Mouse (Mus musculus) thymus, postnatal 4 days (tissue): Measurements from ENCODE around the gene Bloc1s1.

ENCODE experiments used
- DNase-seq: peaks from one replicate; pipeline ENCODE4 v3.0.0; 2021

Bloc1s1 gene

GRCm38 (mm10) chr10:128931441-128931840 is 7.6 kb upstream of the Bloc1s1 start:
- peak; percentile 4 for DNase-seq

DNA sequence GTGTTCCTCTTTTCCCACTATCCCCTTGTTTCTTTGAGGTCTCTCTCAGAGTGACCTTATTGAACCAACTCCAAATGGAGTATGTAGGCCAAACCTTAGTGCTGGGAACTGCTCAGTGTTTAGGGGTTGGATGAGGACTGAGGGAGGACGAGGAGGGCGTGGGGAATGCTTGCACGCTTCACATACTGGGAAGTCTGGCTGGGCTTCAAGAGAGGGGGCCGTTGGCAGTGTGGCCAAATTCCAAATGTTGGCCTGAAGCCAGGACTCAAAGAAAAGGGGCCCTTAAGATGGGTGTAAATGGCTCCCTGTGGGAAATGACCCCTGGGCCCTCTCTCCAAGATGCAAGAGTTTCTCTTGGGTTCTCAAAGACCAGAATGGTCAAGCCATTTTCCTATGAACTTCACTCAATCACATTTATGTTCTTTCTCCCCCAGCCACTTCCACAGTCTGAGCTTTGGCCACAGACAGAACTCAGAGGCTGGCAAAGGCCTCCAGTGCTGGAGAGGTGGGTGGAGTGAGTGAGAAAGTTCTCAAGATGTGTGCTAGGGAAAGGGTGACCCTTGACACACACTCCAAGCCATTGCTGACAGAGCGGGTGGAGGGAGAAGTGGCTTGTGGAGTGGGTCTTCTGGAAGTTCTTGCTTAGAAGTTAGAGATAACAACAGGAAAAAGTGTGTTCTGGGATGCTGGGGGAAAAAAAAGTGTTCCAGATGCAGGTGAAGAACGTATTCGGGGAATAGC is 6.0 kb upstream of the Bloc1s1 start:
- peak; percentile 5 for DNase-seq

- DNase-seq = no peak
These were observed 4.5 kb upstream of the Bloc1s1 start for GRCm38 (mm10) chr10:128928356-128928755.

DNA sequence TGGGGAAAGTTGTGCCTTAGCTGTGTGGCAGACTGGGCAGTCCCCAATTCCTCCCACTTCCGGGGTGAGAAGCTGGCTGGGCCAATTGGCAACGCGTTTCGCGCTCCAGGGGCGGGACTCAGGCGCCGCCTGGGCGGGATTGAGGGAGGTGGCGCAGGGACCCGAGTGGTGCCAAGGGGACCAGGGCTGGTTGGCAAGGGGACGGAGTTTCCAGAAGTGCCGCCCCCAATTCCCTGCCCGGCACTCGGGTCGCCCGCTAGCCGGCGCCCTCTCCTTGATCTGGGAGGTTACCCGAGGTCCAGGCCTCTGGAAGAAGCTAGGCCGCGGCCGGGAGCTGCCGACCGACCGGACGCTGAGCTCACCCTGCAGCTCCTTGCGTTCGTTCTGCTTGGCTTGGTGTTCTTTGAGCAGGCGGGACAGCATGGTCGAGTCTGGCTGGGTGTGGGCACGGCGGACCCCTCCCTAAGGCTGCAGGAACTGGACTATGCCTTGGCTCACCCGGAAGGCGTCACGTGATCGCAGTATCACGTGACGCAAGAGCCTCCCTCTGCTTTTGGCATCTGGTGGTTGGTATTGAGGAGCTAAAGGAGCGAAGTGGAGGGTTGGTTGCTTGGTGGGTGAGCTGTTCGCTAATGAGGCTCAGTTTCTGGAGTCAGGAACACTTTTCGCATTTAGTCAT is 683 bp downstream of the Bloc1s1 start:
- peak; percentile 96 for DNase-seq

DNA sequence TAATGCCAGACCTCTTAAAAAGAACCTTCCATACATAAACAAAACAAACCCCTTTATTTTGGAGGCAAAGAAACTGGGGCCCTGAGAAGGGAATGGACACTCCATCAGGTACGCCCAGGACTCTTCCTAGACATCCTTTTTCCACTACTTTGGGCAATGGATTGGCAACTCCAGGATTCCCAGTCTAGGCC is 1.1 kb downstream of the Bloc1s1 start, which contains the start of gene Rdh5:
Gene Rdh5 (minus strand): TSS at position 67 of the 191 bp plus-strand sequence.
- DNase-seq = no peak

GRCm38 (mm10) chr10:128921883-128922821 is 1.7 kb downstream of the Bloc1s1 start:
- no peak for DNase-seq

DNA sequence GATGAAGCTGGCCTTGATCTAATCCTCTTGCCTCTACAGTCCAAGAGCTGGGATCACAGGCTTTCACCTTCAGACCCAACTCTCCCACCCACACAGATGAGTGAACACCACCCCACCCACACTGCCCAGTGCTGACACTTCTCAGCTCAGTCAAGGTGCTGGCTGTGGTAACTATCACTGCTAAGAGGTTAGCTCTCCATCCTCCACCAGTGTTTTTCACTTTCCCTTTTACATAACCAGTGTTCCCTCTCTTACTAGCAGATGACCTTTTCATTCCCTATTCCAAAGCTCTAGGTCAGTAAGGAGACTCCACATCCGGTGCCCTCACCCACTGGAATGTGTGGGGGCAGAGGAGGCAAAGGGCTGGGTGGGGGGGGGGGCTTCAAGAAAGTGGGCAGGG is 2.6 kb downstream of the Bloc1s1 start:
- no peak for DNase-seq

GRCm38 (mm10) chr10:128920736-128921161 is 3.1 kb downstream of the Bloc1s1 start:
- no peak for DNase-seq

DNA sequence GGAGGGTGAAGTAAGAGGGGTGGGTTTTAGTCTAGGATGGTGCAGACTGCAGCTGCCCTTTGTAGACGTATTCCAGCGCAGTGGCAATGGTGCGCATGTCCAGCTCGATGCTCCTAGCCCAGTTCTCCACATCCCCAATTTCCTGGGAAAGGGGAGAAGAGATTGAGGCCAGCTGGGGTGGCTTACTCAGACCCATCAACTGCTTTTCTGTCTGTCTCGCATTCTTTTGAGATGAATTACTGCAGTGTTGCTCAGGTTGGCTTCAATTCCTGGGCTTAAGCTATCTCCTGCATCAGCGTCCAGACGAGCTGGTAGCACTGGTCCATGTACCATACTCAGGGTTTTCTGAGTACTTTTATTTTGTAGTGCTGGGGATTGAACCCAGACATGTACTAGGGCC is 3.9 kb downstream of the Bloc1s1 start:
- DNase-seq = no peak

DNA sequence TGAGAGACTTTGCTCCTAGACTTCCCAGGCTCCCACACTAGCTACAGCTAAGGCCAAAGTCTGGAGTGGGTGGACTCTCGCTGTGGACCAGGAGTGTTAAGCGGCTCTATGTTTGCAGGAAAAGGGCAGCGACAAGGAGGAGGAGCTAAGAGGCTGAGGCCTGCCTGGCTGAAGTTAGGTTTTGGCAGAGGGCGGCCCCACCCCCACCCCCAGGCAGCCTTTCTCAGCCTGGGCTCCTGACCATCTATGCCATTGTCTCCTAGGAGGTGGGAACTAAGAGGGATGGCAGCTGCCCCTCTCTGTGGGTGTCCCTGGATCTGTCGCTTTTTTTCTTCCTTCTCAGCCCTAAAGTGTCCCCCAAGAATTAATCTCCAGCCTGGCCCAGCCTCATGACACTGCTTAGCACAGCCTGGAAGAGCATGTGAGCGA is 4.6 kb downstream of the Bloc1s1 start:
- no peak for DNase-seq

DNA sequence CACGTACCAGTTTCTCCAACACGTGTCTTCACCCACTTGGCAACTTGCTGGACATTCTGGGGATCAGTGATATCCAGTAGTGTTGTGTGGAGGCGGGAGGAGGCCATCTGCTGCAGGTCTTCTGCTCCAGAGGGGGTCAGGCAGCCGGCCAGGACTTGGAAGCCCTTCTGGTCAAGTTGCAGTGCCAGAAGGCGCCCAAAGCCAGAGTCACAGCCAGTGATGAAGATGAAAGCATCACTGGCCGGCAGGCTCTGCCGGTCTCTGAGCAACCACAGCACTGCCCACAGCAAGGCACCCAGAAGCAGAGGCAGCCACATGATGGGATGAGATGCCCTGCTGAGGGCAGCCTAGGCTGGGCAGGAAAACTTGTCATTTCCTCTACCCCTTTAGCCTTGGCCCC is 5.6 kb downstream of the Bloc1s1 start:
- DNase-seq = no peak

GRCm38 (mm10) chr10:128917400-128917799 is 6.4 kb downstream of the Bloc1s1 start:
- no peak for DNase-seq

GRCm38 (mm10) chr10:128916665-128917064 is 7.2 kb downstream of the Bloc1s1 start:
- no peak for DNase-seq

DNA sequence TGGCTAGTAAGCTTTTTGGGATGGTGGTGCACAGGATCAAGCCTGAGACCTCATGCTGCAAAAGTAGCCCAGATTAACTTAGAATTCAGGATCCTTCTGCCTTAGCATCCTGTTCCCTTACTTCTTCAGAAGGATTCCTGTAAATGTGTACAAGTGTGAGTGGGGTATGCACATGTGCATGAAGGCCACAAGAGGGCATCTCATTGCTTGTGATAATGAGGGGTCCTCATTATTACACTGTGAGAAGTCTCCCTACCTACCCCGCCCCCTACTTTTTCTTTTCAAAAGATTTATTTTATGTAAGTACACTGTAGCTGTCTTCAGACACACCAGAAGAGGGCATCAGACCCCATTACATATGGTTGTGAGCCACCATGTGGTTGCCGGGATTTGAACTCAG is 8.3 kb downstream of the Bloc1s1 start:
- no peak for DNase-seq

GRCm38 (mm10) chr10:128913696-128914095 is 10.1 kb downstream of the Bloc1s1 start:
- DNase-seq = peak; percentile 25

- DNase-seq = peak; percentile 92
These were observed 10.6 kb downstream of the Bloc1s1 start for GRCm38 (mm10) chr10:128913219-128913618.

DNA sequence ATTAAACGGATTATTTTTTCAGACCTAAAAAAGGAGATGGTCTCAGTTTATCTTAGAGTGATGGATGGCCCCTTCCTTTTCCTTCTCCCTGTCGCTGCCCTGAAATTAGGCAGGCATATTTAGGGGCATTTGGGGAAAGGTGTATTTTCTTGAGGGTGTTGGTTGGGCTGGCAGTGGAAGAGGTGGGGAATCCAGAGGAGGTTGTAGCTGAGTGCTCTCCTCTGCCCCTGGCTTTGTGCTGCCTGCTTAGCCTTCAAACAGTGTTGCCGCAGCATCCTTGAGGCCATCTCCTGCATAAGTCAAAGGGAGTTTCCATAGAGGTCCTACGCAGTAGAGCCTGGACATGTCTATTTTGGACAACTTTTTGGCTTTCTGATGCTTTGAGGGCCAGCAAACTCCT is 11.0 kb downstream of the Bloc1s1 start:
- no peak for DNase-seq

DNA sequence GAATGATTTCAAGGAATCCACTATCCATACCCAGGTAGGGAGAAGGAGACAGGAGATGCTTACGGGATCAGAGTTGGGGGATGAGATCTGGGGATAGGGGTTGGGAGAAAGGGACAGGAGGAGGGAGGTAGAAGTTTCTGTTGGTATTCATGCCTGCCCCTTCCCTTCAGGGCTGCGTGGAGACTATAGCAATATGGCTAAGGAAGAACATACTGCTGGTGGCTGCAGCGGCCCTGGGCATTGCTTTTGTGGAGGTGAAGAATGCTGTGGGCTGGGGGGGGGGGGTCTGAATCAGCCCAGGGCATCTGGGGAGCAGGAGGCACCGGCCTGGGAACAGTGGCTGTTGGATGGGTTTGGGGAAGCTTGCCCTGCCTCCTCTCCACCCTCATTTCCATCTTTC is 11.6 kb downstream of the Bloc1s1 start:
- no peak for DNase-seq

GRCm38 (mm10) chr10:128911430-128911829 is 12.4 kb downstream of the Bloc1s1 start:
- no peak for DNase-seq

GRCm38 (mm10) chr10:128910066-128910841 is 13.6 kb downstream of the Bloc1s1 start:
- no peak for DNase-seq

- DNase-seq = peak; percentile 49
These were observed 14.2 kb downstream of the Bloc1s1 start for GRCm38 (mm10) chr10:128909567-128910028.

- no peak for DNase-seq
These were observed 14.9 kb downstream of the Bloc1s1 start for GRCm38 (mm10) chr10:128908778-128909448.
